Mouse (Mus musculus): ENCODE data around the gene Myo5a.

DNA sequence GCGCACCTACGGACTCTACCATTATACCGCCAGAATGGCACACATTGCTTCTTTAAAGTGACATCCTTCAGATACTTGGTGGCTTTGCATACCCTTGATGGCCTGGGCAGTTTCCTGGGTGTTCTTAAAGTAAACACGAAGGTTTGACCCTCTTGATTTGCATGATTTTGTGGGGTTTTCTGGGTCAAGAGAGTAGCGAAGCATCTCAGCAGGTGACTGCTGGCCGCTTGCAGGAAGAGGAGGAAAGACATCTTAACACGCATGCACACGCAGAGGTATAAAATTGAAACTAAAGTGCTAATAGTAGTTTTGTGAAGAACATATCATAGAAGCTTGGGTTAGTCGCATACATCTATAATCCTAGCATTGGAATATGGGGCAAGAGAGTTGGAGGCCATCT lies 28.1 kb downstream of the Myo5a start:
- TF ChIP-seq CTCF (IDR thresholded peaks at IDR 0.05) (no peak), EP300 (IDR thresholded peaks at IDR 0.05; ENCODE audit: insufficient read depth, low read depth, low read length) (no peak)

Data from heart, adult 2 months (tissue).